Mouse (Mus musculus): ENCODE results near the gene Pklr. TPM values are rescaled to one million over a fixed set of nuclear protein-coding genes. Genes with fewer than 3 reads are reported as not detected.

Pklr gene
- total and polyA plus RNA-seq, 3 experiments = 53.2 to 185 (median 133) TPM

Other genes with a start within 250 kb of the Pklr start
- 70.6 and 82.6 TPM in 2 replicates for gene Msto1, start 222.1 kb upstream of the Pklr start, total RNA-seq (2012; rRNA removed)
- gene Msto1, start 222.1 kb upstream of the Pklr start, polyA plus RNA-seq (2012; ENCODE audit: insufficient read depth in 1 of 2, insufficient read length in 2 of 2, low read depth in 1 of 2, low replicate concordance in 2 of 2, missing spikeins in 1 of 2) = 100 to 1,000 TPM in 1 of 2 experiments, not detected in 1; 101 TPM
- gene Ash1l, start 185.5 kb upstream of the Pklr start, total RNA-seq (2012; rRNA removed) = 9.6 and 10.3 TPM in 2 replicates
- gene Ash1l, start 185.5 kb upstream of the Pklr start, polyA plus RNA-seq (2012; ENCODE audit: insufficient read depth in 1 of 2, insufficient read length in 2 of 2, low read depth in 1 of 2, low replicate concordance in 2 of 2, missing spikeins in 1 of 2) = 10 to 100 TPM; 12.8 to 22.2 TPM
- gene Dap3, start 185.0 kb upstream of the Pklr start, total RNA-seq (2012; rRNA removed) = 192 and 247 TPM in 2 replicates
- 100 to 1,000 TPM in 1 of 2 experiments, not detected in 1; 293 TPM for gene Dap3, start 185.0 kb upstream of the Pklr start, polyA plus RNA-seq (2012; ENCODE audit: insufficient read depth in 1 of 2, insufficient read length in 2 of 2, low read depth in 1 of 2, low replicate concordance in 2 of 2, missing spikeins in 1 of 2)
- 32.2 and 40.8 TPM in 2 replicates for gene Rusc1, start 42.8 kb upstream of the Pklr start, total RNA-seq (2012; rRNA removed)
- gene Rusc1, start 42.8 kb upstream of the Pklr start, polyA plus RNA-seq (2012; ENCODE audit: insufficient read depth in 1 of 2, insufficient read length in 2 of 2, low read depth in 1 of 2, low replicate concordance in 2 of 2, missing spikeins in 1 of 2) = 10 to 100 TPM in 1 of 2 experiments, not detected in 1; 58.9 TPM
- not detected in 2 replicates for gene Gm43738, start 35.0 kb upstream of the Pklr start, total RNA-seq (2012; rRNA removed)
- gene Gm43738, start 35.0 kb upstream of the Pklr start, polyA plus RNA-seq (2012; ENCODE audit: insufficient read depth in 1 of 2, insufficient read length in 2 of 2, low read depth in 1 of 2, low replicate concordance in 2 of 2, missing spikeins in 1 of 2) = not detected
- 239 and 267 TPM in 2 replicates for gene Fdps, start 34.2 kb upstream of the Pklr start, total RNA-seq (2012; rRNA removed)
- 100 to 1,000 TPM in 1 of 2 experiments, not detected in 1; 226 TPM for gene Fdps, start 34.2 kb upstream of the Pklr start, polyA plus RNA-seq (2012; ENCODE audit: insufficient read depth in 1 of 2, insufficient read length in 2 of 2, low read depth in 1 of 2, low replicate concordance in 2 of 2, missing spikeins in 1 of 2)
- gene Hcn3, start 24.1 kb downstream of the Pklr start, total RNA-seq (2012; rRNA removed) = 4.0 TPM in 2 replicates
- 1 to 10 TPM in 1 of 2 experiments, not detected in 1; 7.4 TPM for gene Hcn3, start 24.1 kb downstream of the Pklr start, polyA plus RNA-seq (2012; ENCODE audit: insufficient read depth in 1 of 2, insufficient read length in 2 of 2, low read depth in 1 of 2, low replicate concordance in 2 of 2, missing spikeins in 1 of 2)
- gene Clk2, start 28.7 kb downstream of the Pklr start, total RNA-seq (2012; rRNA removed) = 27.5 and 28.2 TPM in 2 replicates
- 100 to 1,000 TPM in 1 of 2 experiments, 10 to 100 TPM in 1; 83.6 to 138 TPM for gene Clk2, start 28.7 kb downstream of the Pklr start, polyA plus RNA-seq (2012; ENCODE audit: insufficient read depth in 1 of 2, insufficient read length in 2 of 2, low read depth in 1 of 2, low replicate concordance in 2 of 2, missing spikeins in 1 of 2)
- 78.1 and 101 TPM in 2 replicates for gene Scamp3, start 41.3 kb downstream of the Pklr start, total RNA-seq (2012; rRNA removed)
- 100 to 1,000 TPM in 1 of 2 experiments, not detected in 1; 287 TPM for gene Scamp3, start 41.3 kb downstream of the Pklr start, polyA plus RNA-seq (2012; ENCODE audit: insufficient read depth in 1 of 2, insufficient read length in 2 of 2, low read depth in 1 of 2, low replicate concordance in 2 of 2, missing spikeins in 1 of 2)
- gene Fam189b, start 47.0 kb downstream of the Pklr start, total RNA-seq (2012; rRNA removed) = 6.2 and 7.0 TPM in 2 replicates
- gene Fam189b, start 47.0 kb downstream of the Pklr start, polyA plus RNA-seq (2012; ENCODE audit: insufficient read depth in 1 of 2, insufficient read length in 2 of 2, low read depth in 1 of 2, low replicate concordance in 2 of 2, missing spikeins in 1 of 2) = 10 to 100 TPM in 1 of 2 experiments, not detected in 1; 35.3 TPM
- gene Gba, start 66.8 kb downstream of the Pklr start, total RNA-seq (2012; rRNA removed) = 42.8 and 49.1 TPM in 2 replicates
- 10 to 100 TPM in 1 of 2 experiments, not detected in 1; 55.0 TPM for gene Gba, start 66.8 kb downstream of the Pklr start, polyA plus RNA-seq (2012; ENCODE audit: insufficient read depth in 1 of 2, insufficient read length in 2 of 2, low read depth in 1 of 2, low replicate concordance in 2 of 2, missing spikeins in 1 of 2)
- 1.8 and 3.4 TPM in 2 replicates for gene Thbs3, start 79.0 kb downstream of the Pklr start, total RNA-seq (2012; rRNA removed)
- gene Thbs3, start 79.0 kb downstream of the Pklr start, polyA plus RNA-seq (2012; ENCODE audit: insufficient read depth in 1 of 2, insufficient read length in 2 of 2, low read depth in 1 of 2, low replicate concordance in 2 of 2, missing spikeins in 1 of 2) = 1 to 10 TPM in 1 of 2 experiments, not detected in 1; 4.9 TPM
- 312 and 314 TPM in 2 replicates for gene Mtx1, start 90.9 kb downstream of the Pklr start, total RNA-seq (2012; rRNA removed)
- gene Mtx1, start 90.9 kb downstream of the Pklr start, polyA plus RNA-seq (2012; ENCODE audit: insufficient read depth in 1 of 2, insufficient read length in 2 of 2, low read depth in 1 of 2, low replicate concordance in 2 of 2, missing spikeins in 1 of 2) = 100 to 1,000 TPM in 1 of 2 experiments, not detected in 1; 369 TPM
- 0.04 and 0.13 TPM in 2 replicates for gene Muc1, start 92.9 kb downstream of the Pklr start, total RNA-seq (2012; rRNA removed)
- 1 to 10 TPM in 1 of 2 experiments, not detected in 1; 1.1 TPM for gene Muc1, start 92.9 kb downstream of the Pklr start, polyA plus RNA-seq (2012; ENCODE audit: insufficient read depth in 1 of 2, insufficient read length in 2 of 2, low read depth in 1 of 2, low replicate concordance in 2 of 2, missing spikeins in 1 of 2)
- 171 and 180 TPM in 2 replicates for gene Krtcap2, start 109.8 kb downstream of the Pklr start, total RNA-seq (2012; rRNA removed)
- gene Krtcap2, start 109.8 kb downstream of the Pklr start, polyA plus RNA-seq (2012; ENCODE audit: insufficient read depth in 1 of 2, insufficient read length in 2 of 2, low read depth in 1 of 2, low replicate concordance in 2 of 2, missing spikeins in 1 of 2) = 100 to 1,000 TPM in 1 of 2 experiments, not detected in 1; 497 TPM
- 2.4 and 3.3 TPM in 2 replicates for gene Trim46, start 110.2 kb downstream of the Pklr start, total RNA-seq (2012; rRNA removed)
- gene Trim46, start 110.2 kb downstream of the Pklr start, polyA plus RNA-seq (2012; ENCODE audit: insufficient read depth in 1 of 2, insufficient read length in 2 of 2, low read depth in 1 of 2, low replicate concordance in 2 of 2, missing spikeins in 1 of 2) = 1 to 10 TPM in 1 of 2 experiments, not detected in 1; 7.7 TPM
- gene Dpm3, start 123.2 kb downstream of the Pklr start, total RNA-seq (2012; rRNA removed) = 246 and 271 TPM in 2 replicates
- gene Dpm3, start 123.2 kb downstream of the Pklr start, polyA plus RNA-seq (2012; ENCODE audit: insufficient read depth in 1 of 2, insufficient read length in 2 of 2, low read depth in 1 of 2, low replicate concordance in 2 of 2, missing spikeins in 1 of 2) = 100 to 1,000 TPM in 1 of 2 experiments, not detected in 1; 237 TPM
- gene Slc50a1, start 134.4 kb downstream of the Pklr start, total RNA-seq (2012; rRNA removed) = 17.2 and 22.5 TPM in 2 replicates
- 10 to 100 TPM in 1 of 2 experiments, not detected in 1; 45.9 TPM for gene Slc50a1, start 134.4 kb downstream of the Pklr start, polyA plus RNA-seq (2012; ENCODE audit: insufficient read depth in 1 of 2, insufficient read length in 2 of 2, low read depth in 1 of 2, low replicate concordance in 2 of 2, missing spikeins in 1 of 2)
- not detected in 2 replicates for gene Efna1, start 145.0 kb downstream of the Pklr start, total RNA-seq (2012; rRNA removed)
- gene Efna1, start 145.0 kb downstream of the Pklr start, polyA plus RNA-seq (2012; ENCODE audit: insufficient read depth in 1 of 2, insufficient read length in 2 of 2, low read depth in 1 of 2, low replicate concordance in 2 of 2, missing spikeins in 1 of 2) = not detected
- gene Efna3, start 186.8 kb downstream of the Pklr start, total RNA-seq (2012; rRNA removed) = 0.54 and 0.78 TPM in 2 replicates
- 1 to 10 TPM in 1 of 2 experiments, not detected in 1; 1.2 TPM for gene Efna3, start 186.8 kb downstream of the Pklr start, polyA plus RNA-seq (2012; ENCODE audit: insufficient read depth in 1 of 2, insufficient read length in 2 of 2, low read depth in 1 of 2, low replicate concordance in 2 of 2, missing spikeins in 1 of 2)
- 1.4 and 1.9 TPM in 2 replicates for gene Efna4, start 201.9 kb downstream of the Pklr start, total RNA-seq (2012; rRNA removed)
- 1 to 10 TPM in 1 of 2 experiments, not detected in 1; 4.5 TPM for gene Efna4, start 201.9 kb downstream of the Pklr start, polyA plus RNA-seq (2012; ENCODE audit: insufficient read depth in 1 of 2, insufficient read length in 2 of 2, low read depth in 1 of 2, low replicate concordance in 2 of 2, missing spikeins in 1 of 2)
- 15.3 and 16.9 TPM in 2 replicates for gene Adam15, start 213.9 kb downstream of the Pklr start, total RNA-seq (2012; rRNA removed)
- 10 to 100 TPM in 1 of 2 experiments, not detected in 1; 43.2 TPM for gene Adam15, start 213.9 kb downstream of the Pklr start, polyA plus RNA-seq (2012; ENCODE audit: insufficient read depth in 1 of 2, insufficient read length in 2 of 2, low read depth in 1 of 2, low replicate concordance in 2 of 2, missing spikeins in 1 of 2)
- gene Dcst2, start 225.8 kb downstream of the Pklr start, total RNA-seq (2012; rRNA removed) = not detected in 2 replicates
- gene Dcst2, start 225.8 kb downstream of the Pklr start, polyA plus RNA-seq (2012; ENCODE audit: insufficient read depth in 1 of 2, insufficient read length in 2 of 2, low read depth in 1 of 2, low replicate concordance in 2 of 2, missing spikeins in 1 of 2) = under 1 TPM in 1 of 2 experiments, not detected in 1; 0.06 TPM
- gene Dcst1, start 229.1 kb downstream of the Pklr start, total RNA-seq (2012; rRNA removed) = 0.08 TPM in 1 of 2 replicates, not detected in the other
- under 1 TPM in 1 of 2 experiments, not detected in 1; 0.29 TPM for gene Dcst1, start 229.1 kb downstream of the Pklr start, polyA plus RNA-seq (2012; ENCODE audit: insufficient read depth in 1 of 2, insufficient read length in 2 of 2, low read depth in 1 of 2, low replicate concordance in 2 of 2, missing spikeins in 1 of 2)

Data from MEL (cell line).